Mouse (Mus musculus): ENCODE results near the gene Rsph14. TPM values are rescaled to one million over a fixed set of nuclear protein-coding genes. Genes with fewer than 3 reads are reported as not detected.

Rsph14 gene
- not detected in 2 replicates for polyA plus RNA-seq (2014; fragmentation: Nextera tagmentation; extraction: Ambion mirVana)

- Histone ChIP-seq H3K4me1 (replicated peaks; ENCODE audit: control insufficient read depth, insufficient read depth, low read length) (no peaks in the 10 kb centered on the region; the same call in 1 of the 2 replicates), H3K9me3 (ENCODE audit: control insufficient read depth, low read length) (no peaks in the 10 kb centered on the region), H3K4me2 (ENCODE audit: low read depth, low read length, severe bottlenecking) (no peak within 1 kb of the TSS), H3K4me3 (ENCODE audit: low read depth, low read length) (no peak within 1 kb of the TSS), H3K36me3 (ENCODE audit: control insufficient read depth, insufficient read depth, low read length) (no peaks in the 10 kb centered on the region), H3K27me3 (ENCODE audit: control insufficient read depth, insufficient read depth, low read length) (no peaks in the 10 kb centered on the region), H3K9ac (ENCODE audit: low read length) (no peak within 1 kb of the TSS), H3K27ac (ENCODE audit: low read depth, low read length) (no peak within 1 kb of the TSS)
- no peak for ATAC-seq (replicated peaks; ENCODE audit: low FRiP score)
- DNase-seq (ENCODE audit: low spot score), result peak; percentile 79
- WGBS, result 30% methylated on average over 10 of the region's 10 CpGs
Measured at GRCm38 (mm10) chr10:75032395-75032794, at the start of gene Rsph14. Gene Rsph14 (minus strand): TSS chr10:75032586.

GRCm38 (mm10) chr10:75078174-75079128 is 46.1 kb upstream of the Rsph14 start:
- Histone ChIP-seq H3K4me1 (replicated peaks; ENCODE audit: control insufficient read depth, insufficient read depth, low read length) (no peaks in the 10 kb centered on the region), H3K36me3 (ENCODE audit: control insufficient read depth, insufficient read depth, low read length) (no peaks in the 10 kb centered on the region; the same call in 1 of the 2 replicates), H3K9ac (ENCODE audit: low read length) (no peak overlapping the region), H3K4me3 (ENCODE audit: low read depth, low read length) (no peak overlapping the region), H3K27ac (ENCODE audit: low read depth, low read length) (no peak overlapping the region), H3K9me3 (ENCODE audit: control insufficient read depth, low read length) (no peaks in the 10 kb centered on the region), H3K4me2 (ENCODE audit: low read depth, low read length, severe bottlenecking) (no peak overlapping the region), H3K27me3 (ENCODE audit: control insufficient read depth, insufficient read depth, low read length) (no peaks in the 10 kb centered on the region)
- DNase-seq (ENCODE audit: low spot score) (no peak), ATAC-seq (replicated peaks; ENCODE audit: low FRiP score) (no peak)
- 86% methylated on average over 14 of the region's 14 CpGs for WGBS

DNA sequence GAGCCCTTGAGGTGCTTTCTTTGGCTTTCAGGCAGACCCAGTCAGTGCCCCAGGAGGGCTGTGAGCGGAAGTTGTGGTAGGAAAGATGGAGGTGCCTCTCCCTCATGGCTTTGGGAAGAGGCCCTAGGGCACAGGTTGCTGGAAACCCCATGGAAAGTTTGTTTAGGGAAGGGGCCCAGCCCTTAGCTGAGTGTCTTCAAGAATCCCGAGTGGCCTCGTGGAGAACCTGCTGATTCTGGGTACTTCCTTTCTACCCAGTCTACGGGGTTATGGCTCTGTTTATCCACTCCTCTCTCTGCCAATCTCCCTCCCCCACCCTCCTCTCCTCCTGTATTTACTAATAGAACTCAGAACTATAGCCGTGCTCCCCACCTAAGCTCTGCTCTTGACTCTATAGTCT is 43.3 kb upstream of the Rsph14 start:
- DNase-seq (ENCODE audit: low spot score) (no peak), ATAC-seq (replicated peaks; ENCODE audit: low FRiP score) (no peak)
- H3K9ac ChIP-seq (ENCODE audit: low read length), result no peak overlapping the region
- H3K36me3 ChIP-seq (ENCODE audit: control insufficient read depth, insufficient read depth, low read length), result no peaks in the 10 kb centered on the region; the same call in 1 of the 2 replicates
- no peaks in the 10 kb centered on the region for H3K27me3 ChIP-seq (ENCODE audit: control insufficient read depth, insufficient read depth, low read length)
- no peaks in the 10 kb centered on the region for H3K4me1 ChIP-seq (replicated peaks; ENCODE audit: control insufficient read depth, insufficient read depth, low read length)
- no peak overlapping the region for H3K4me2 ChIP-seq (ENCODE audit: low read depth, low read length, severe bottlenecking)
- H3K27ac ChIP-seq (ENCODE audit: low read depth, low read length), result no peak overlapping the region
- no peaks in the 10 kb centered on the region for H3K9me3 ChIP-seq (ENCODE audit: control insufficient read depth, low read length)
- H3K4me3 ChIP-seq (ENCODE audit: low read depth, low read length), result no peak overlapping the region
- WGBS, result 87% methylated on average over 5 of the region's 5 CpGs

- Histone ChIP-seq H3K9me3 (ENCODE audit: control insufficient read depth, low read length) (no peaks in the 10 kb centered on the region), H3K9ac (ENCODE audit: low read length) (no peak overlapping the region), H3K27me3 (ENCODE audit: control insufficient read depth, insufficient read depth, low read length) (no peaks in the 10 kb centered on the region), H3K36me3 (ENCODE audit: control insufficient read depth, insufficient read depth, low read length) (no peaks in the 10 kb centered on the region), H3K4me2 (ENCODE audit: low read depth, low read length, severe bottlenecking) (no peak overlapping the region), H3K27ac (ENCODE audit: low read depth, low read length) (no peak overlapping the region), H3K4me1 (replicated peaks; ENCODE audit: control insufficient read depth, insufficient read depth, low read length) (no peaks in the 10 kb centered on the region), H3K4me3 (ENCODE audit: low read depth, low read length) (no peak overlapping the region)
- 87% methylated on average over 11 of the region's 11 CpGs for WGBS
- ATAC-seq (replicated peaks; ENCODE audit: low FRiP score) (no peak), DNase-seq (ENCODE audit: low spot score) (no peak)
Measured at GRCm38 (mm10) chr10:75070281-75070976, 38.0 kb upstream of the Rsph14 start.

GRCm38 (mm10) chr10:75068624-75069328 is 36.4 kb upstream of the Rsph14 start:
- H3K36me3 ChIP-seq (ENCODE audit: control insufficient read depth, insufficient read depth, low read length), result no peaks in the 10 kb centered on the region; the same call in 1 of the 2 replicates
- 71% methylated on average over 12 of the region's 12 CpGs for WGBS
- no peak for ATAC-seq (replicated peaks; ENCODE audit: low FRiP score)

GRCm38 (mm10) chr10:75068086-75068485 is 35.7 kb upstream of the Rsph14 start:
- Histone ChIP-seq H3K4me3 (ENCODE audit: low read depth, low read length) (no peak overlapping the region), H3K4me1 (replicated peaks; ENCODE audit: control insufficient read depth, insufficient read depth, low read length) (peaks cover 10% of the 10 kb centered on the region; the same call in 1 of the 2 replicates), H3K9ac (ENCODE audit: low read length) (no peak overlapping the region), H3K36me3 (ENCODE audit: control insufficient read depth, insufficient read depth, low read length) (no peaks in the 10 kb centered on the region; the same call in 1 of the 2 replicates), H3K9me3 (ENCODE audit: control insufficient read depth, low read length) (no peaks in the 10 kb centered on the region), H3K4me2 (ENCODE audit: low read depth, low read length, severe bottlenecking) (no peak overlapping the region), H3K27me3 (ENCODE audit: control insufficient read depth, insufficient read depth, low read length) (no peaks in the 10 kb centered on the region), H3K27ac (ENCODE audit: low read depth, low read length) (no peak overlapping the region)
- no peak for ATAC-seq (replicated peaks; ENCODE audit: low FRiP score)
- no peak for DNase-seq (ENCODE audit: low spot score)
- WGBS, result 58% methylated on average over 2 of the region's 2 CpGs

More at GRCm38 (mm10) chr10:75068624-75069328, 36.4 kb upstream of the Rsph14 start:
- no peaks in the 10 kb centered on the region for H3K27me3 ChIP-seq (ENCODE audit: control insufficient read depth, insufficient read depth, low read length)
- peaks cover 4% of the 10 kb centered on the region; the same call in 1 of the 2 replicates for H3K4me1 ChIP-seq (replicated peaks; ENCODE audit: control insufficient read depth, insufficient read depth, low read length)
- no peak for DNase-seq (ENCODE audit: low spot score)
- no peak overlapping the region for H3K9ac ChIP-seq (ENCODE audit: low read length)
- no peaks in the 10 kb centered on the region for H3K9me3 ChIP-seq (ENCODE audit: control insufficient read depth, low read length)
- H3K4me3 ChIP-seq (ENCODE audit: low read depth, low read length), result no peak overlapping the region
- H3K27ac ChIP-seq (ENCODE audit: low read depth, low read length), result no peak overlapping the region
- no peak overlapping the region for H3K4me2 ChIP-seq (ENCODE audit: low read depth, low read length, severe bottlenecking)

GRCm38 (mm10) chr10:75067446-75067845 is 35.1 kb upstream of the Rsph14 start:
- no peak overlapping the region for H3K27ac ChIP-seq (ENCODE audit: low read depth, low read length)
- no peaks in the 10 kb centered on the region for H3K9me3 ChIP-seq (ENCODE audit: control insufficient read depth, low read length)
- H3K9ac ChIP-seq (ENCODE audit: low read length), result no peak overlapping the region
- H3K4me1 ChIP-seq (replicated peaks; ENCODE audit: control insufficient read depth, insufficient read depth, low read length), result peaks cover 12% of the 10 kb centered on the region; the same call in 1 of the 2 replicates
- H3K36me3 ChIP-seq (ENCODE audit: control insufficient read depth, insufficient read depth, low read length), result no peaks in the 10 kb centered on the region; the same call in 1 of the 2 replicates
- no peaks in the 10 kb centered on the region for H3K27me3 ChIP-seq (ENCODE audit: control insufficient read depth, insufficient read depth, low read length)
- ATAC-seq (replicated peaks; ENCODE audit: low FRiP score), result no peak
- H3K4me3 ChIP-seq (ENCODE audit: low read depth, low read length), result no peak overlapping the region
- DNase-seq (ENCODE audit: low spot score), result no peak
- no peak overlapping the region for H3K4me2 ChIP-seq (ENCODE audit: low read depth, low read length, severe bottlenecking)

DNA sequence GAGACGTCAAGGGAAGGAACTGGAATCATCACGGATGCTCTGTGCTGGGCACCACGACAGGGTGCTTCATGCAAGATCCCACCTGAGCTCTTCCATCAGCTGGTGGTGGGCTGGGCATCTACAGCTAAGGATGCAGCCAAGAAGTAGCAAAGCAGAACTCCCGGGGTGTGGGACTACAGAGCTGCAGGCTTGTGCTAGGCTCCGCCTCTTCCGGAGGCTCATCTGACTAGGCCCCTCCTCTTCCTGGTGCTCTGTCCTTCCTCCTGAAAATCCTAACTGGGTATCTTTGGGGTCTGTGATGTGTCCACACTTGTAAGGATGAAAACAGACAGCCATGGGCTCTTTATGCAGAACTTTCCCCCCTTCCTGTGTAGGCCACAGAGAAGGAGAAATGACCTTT is 33.3 kb upstream of the Rsph14 start:
- H3K4me2 ChIP-seq (ENCODE audit: low read depth, low read length, severe bottlenecking), result no peak overlapping the region
- no peaks in the 10 kb centered on the region for H3K9me3 ChIP-seq (ENCODE audit: control insufficient read depth, low read length)
- WGBS, result 80% methylated on average over 6 of the region's 6 CpGs
- H3K4me3 ChIP-seq (ENCODE audit: low read depth, low read length), result no peak overlapping the region
- no peaks in the 10 kb centered on the region; the same call in 1 of the 2 replicates for H3K36me3 ChIP-seq (ENCODE audit: control insufficient read depth, insufficient read depth, low read length)
- ATAC-seq (replicated peaks; ENCODE audit: low FRiP score) (no peak), DNase-seq (ENCODE audit: low spot score) (no peak)
- no peaks in the 10 kb centered on the region for H3K27me3 ChIP-seq (ENCODE audit: control insufficient read depth, insufficient read depth, low read length)
- no peak overlapping the region for H3K9ac ChIP-seq (ENCODE audit: low read length)
- H3K27ac ChIP-seq (ENCODE audit: low read depth, low read length), result no peak overlapping the region
- peaks cover 17% of the 10 kb centered on the region for H3K4me1 ChIP-seq (replicated peaks; ENCODE audit: control insufficient read depth, insufficient read depth, low read length)

All from forebrain, embryonic 11.5 days (tissue).